Mouse (Mus musculus): ENCODE measurements around the gene Pde4b.

GRCm38 (mm10) chr4:102310630-102311029, 223.3 kb downstream of the Pde4b start:
- TF ChIP-seq CTCF (conservative IDR thresholded peaks at IDR 0.05; ENCODE audit: low read length): no peak
- TF ChIP-seq NANOG (IDR thresholded peaks at IDR 0.05; ENCODE audit: borderline replicate concordance, low read length): no peak
